Mouse (Mus musculus) ovary, postnatal 14 days (tissue): ENCODE data around the gene Slc2a10.
A peak's percentile ranks its signal among the peaks of the same experiment; 100 is the strongest.
"Not testable (repeated sequence)": the region's sequence is repeated elsewhere in the genome, so short reads cannot be mapped to it uniquely, and the experiment has no call there.

Experiments used
- DNase-seq: peaks from one replicate; pipeline ENCODE4 v3.0.0; 2022; ENCODE audit warnings: low spot score

The Slc2a10 gene

GRCm38 (mm10) chr2:165509686-165510085 is 6.1 kb downstream of the Slc2a10 start:
- no peak for DNase-seq

- DNase-seq, result no peak
Measured at GRCm38 (mm10) chr2:165510466-165510865, 6.9 kb downstream of the Slc2a10 start.

GRCm38 (mm10) chr2:165510914-165511458 is 7.4 kb downstream of the Slc2a10 start:
- DNase-seq, result not testable (repeated sequence)

- DNase-seq, result not testable (repeated sequence)
Measured at GRCm38 (mm10) chr2:165511530-165511929, 7.9 kb downstream of the Slc2a10 start.

GRCm38 (mm10) chr2:165512426-165512825 is 8.8 kb downstream of the Slc2a10 start:
- no peak for DNase-seq

GRCm38 (mm10) chr2:165512870-165513600 is 9.4 kb downstream of the Slc2a10 start:
- no peak for DNase-seq

GRCm38 (mm10) chr2:165515178-165515728 is 11.7 kb downstream of the Slc2a10 start:
- DNase-seq, result no peak

- no peak for DNase-seq
Measured at GRCm38 (mm10) chr2:165525609-165526008, 22.0 kb downstream of the Slc2a10 start.

- peak; percentile 74 for DNase-seq
Measured at GRCm38 (mm10) chr2:165529106-165529505, 25.5 kb downstream of the Slc2a10 start.

- DNase-seq, result no peak
Measured at GRCm38 (mm10) chr2:165533789-165534188, 30.2 kb downstream of the Slc2a10 start.

GRCm38 (mm10) chr2:165540975-165541374 is 37.4 kb downstream of the Slc2a10 start:
- DNase-seq, result no peak

- no peak for DNase-seq
Measured at GRCm38 (mm10) chr2:165542939-165543669, 39.5 kb downstream of the Slc2a10 start.

- DNase-seq, result no peak
Measured at GRCm38 (mm10) chr2:165543670-165544016, 40.1 kb downstream of the Slc2a10 start.

- no peak for DNase-seq
Measured at GRCm38 (mm10) chr2:165545687-165546086, 42.1 kb downstream of the Slc2a10 start.

GRCm38 (mm10) chr2:165546341-165546740 is 42.8 kb downstream of the Slc2a10 start:
- DNase-seq, result no peak

GRCm38 (mm10) chr2:165547410-165547809 is 43.8 kb downstream of the Slc2a10 start:
- DNase-seq, result peak; percentile 21

GRCm38 (mm10) chr2:165548627-165549026 is 45.0 kb downstream of the Slc2a10 start:
- no peak for DNase-seq

- not testable (repeated sequence) for DNase-seq
Measured at GRCm38 (mm10) chr2:165550410-165550809, 46.8 kb downstream of the Slc2a10 start.

- no peak for DNase-seq
Measured at GRCm38 (mm10) chr2:165554066-165554465, 50.5 kb downstream of the Slc2a10 start.

GRCm38 (mm10) chr2:165557278-165557677 is 53.7 kb downstream of the Slc2a10 start:
- DNase-seq, result no peak

GRCm38 (mm10) chr2:165558916-165559315 is 55.3 kb downstream of the Slc2a10 start:
- DNase-seq, result no peak

- no peak for DNase-seq
Measured at GRCm38 (mm10) chr2:165559506-165560235, 56.1 kb downstream of the Slc2a10 start.
